Mouse (Mus musculus) kidney, adult 9 months (tissue): ENCODE data around the gene Entpd7.

Source experiments
- DNase-seq: peaks from one replicate; pipeline ENCODE4 v3.0.0; 2022

Entpd7 gene

DNA sequence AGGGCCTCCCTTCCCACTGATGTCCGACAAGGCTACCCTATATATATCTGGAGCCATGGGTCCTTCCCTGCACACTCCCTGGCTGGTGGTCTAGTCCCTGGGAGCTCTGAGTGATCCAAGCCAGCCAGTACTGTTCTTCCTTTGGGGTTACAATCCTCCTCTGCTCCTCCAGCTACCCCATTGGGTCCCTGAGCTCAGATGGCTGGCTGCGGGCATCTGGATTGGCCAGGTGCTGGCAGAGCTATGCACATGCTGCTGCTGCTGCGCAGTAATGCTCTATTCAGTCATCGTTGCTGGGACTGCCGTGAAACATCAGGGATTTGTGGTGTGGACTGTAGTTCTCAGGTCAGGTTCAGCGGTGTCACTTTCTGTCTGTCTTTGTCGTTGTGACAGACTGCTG is 35.3 kb downstream of the Entpd7 start:
- DNase-seq = no peak

DNA sequence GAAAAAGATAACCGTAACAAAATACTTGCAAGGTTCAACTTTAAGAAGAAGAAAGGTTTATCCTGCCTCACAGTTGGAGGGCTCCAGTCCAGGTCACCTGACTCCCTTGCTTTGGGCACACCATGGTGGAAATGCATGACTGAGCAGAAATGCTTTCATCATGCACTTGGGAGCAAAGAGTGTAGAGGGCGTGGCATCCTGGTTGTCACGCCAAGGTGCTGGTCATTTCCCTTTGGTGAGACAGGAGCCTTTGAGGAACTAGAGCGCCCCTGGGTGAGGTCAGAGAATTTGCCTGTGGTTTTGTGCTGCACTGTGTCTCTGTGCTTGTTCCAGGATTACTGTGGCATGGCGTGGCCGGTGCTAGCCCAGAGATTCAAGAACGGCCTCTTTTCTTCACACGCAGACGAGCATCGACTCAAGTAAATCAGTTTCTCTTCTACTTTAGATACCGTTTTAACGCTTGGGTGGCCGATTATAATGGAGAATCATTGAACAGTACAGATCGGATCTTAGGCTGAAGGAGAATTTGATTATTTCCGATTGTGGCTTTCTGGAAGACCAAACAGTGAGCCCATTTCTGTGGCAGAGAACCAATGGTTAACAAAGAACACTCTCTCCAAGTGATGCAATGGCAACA is 37.2 kb downstream of the Entpd7 start:
- DNase-seq = peak; percentile 67

DNA sequence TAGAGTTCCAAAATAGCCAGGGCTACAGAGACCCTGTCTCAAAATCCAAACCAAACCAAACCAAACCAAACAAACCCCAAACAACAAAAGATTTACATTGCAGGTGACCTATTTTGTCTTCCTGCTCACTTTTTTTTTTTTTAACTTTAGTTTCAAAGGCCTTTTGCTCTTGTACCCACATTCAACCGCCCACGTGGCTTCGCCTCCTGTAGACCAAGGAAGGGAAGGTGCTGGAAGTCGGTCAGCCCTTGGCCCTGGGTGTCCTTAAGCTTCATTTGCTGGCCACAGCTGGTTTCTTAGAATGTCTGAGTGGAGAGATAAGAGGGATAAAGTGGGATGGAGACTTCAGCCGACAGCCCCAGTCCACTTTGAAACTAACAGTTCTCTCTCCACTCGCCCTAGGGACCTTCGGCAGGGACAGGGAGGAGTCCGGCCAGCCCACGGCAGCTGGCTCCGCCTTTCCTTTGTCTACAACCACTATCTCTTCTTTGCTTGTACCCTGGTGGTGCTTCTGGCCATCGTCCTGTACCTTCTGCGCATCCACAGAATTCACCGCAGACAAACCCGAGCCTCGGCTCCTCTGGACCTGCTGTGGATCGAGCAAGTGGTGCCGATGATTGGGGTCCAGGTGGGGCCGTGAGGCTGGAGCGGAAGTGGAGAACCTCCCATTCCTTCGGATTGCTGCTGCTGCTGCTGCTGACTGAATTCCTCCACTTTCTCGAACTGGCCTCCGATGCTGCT is 40.0 kb downstream of the Entpd7 start:
- DNase-seq = no peak

GRCm38 (mm10) chr19:43730037-43730428 is 40.6 kb downstream of the Entpd7 start:
- DNase-seq = no peak

DNA sequence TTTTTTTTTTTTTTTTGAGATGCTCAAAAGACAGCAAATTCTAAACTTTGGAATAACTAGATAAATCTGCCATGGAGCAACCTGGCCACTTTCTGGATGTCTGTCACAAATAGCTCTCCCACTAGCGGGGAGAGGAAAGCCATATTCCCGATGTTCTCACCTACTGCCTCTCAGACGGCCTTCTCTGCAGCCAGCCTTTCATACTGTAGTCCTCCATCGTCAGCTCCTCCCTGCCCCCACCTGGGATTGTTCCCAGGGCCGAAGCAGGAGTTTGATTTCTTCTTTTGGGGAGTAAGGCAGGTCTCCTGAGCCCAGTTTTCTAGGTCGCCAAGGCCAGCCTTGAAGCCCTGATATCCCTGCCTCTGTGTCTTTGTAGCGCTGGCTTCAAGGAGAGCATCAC is 41.7 kb downstream of the Entpd7 start:
- DNase-seq = no peak

DNA sequence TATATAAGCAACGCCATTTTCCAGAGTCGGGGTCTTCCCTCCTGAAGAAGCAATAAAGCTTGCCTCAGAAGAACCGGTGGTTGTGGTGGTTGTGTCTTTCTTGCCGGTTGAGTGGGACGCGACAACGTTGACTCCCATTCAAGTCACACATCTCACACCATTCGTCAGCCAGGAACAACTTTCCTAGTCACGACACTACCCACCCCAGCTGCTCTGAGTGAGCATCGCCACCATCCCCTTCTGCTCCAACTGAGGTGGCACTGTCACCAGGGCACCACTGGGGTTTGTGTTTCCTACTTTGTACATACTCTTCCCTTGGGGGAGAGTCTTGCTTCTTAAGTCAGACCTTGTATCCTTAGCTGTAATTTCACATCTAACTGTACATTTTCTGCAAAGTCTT is 48.9 kb downstream of the Entpd7 start:
- DNase-seq = no peak

- no peak for DNase-seq
Measured at GRCm38 (mm10) chr19:43743401-43743800, 53.9 kb downstream of the Entpd7 start.

- DNase-seq = no peak
Measured at GRCm38 (mm10) chr19:43745740-43746139, 56.3 kb downstream of the Entpd7 start.

DNA sequence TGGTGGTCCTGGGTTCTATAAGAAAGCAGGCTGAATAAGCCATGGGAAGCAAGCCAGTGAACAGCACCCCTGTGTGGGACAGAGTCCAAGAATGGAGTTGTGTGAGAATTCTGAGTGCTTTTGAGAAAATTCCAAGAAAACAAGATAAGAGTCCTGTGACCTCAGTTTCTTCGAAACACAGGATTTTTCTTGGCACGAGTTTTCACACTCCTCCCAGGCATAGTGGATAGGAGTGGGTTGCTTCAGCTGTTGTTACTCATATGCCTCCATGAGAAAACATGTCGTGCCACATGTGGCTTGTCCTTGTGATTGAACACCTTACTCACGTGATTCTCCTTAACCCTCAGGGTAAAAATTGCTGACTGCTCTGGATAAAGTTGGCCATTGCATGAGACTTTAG is 58.4 kb downstream of the Entpd7 start:
- DNase-seq = peak; percentile 25

DNA sequence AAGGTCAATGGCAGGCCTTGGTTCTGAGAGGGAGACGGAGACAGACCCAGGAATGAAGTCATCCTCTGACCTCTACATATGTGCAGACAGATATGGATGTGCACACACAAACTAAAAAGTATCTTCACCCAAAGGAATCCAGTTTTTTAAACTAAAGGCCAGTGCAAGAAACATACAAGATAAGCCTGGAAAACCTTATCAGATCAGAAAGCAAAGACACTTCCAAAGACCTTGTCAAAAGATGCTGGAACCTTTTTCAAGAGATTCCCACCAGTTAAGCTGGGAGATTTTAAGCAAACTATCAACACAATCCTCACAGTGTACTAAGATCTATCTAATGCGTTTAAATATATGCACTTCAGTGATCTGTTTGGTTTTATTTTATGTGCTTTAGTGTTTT is 60.5 kb downstream of the Entpd7 start:
- no peak for DNase-seq

DNA sequence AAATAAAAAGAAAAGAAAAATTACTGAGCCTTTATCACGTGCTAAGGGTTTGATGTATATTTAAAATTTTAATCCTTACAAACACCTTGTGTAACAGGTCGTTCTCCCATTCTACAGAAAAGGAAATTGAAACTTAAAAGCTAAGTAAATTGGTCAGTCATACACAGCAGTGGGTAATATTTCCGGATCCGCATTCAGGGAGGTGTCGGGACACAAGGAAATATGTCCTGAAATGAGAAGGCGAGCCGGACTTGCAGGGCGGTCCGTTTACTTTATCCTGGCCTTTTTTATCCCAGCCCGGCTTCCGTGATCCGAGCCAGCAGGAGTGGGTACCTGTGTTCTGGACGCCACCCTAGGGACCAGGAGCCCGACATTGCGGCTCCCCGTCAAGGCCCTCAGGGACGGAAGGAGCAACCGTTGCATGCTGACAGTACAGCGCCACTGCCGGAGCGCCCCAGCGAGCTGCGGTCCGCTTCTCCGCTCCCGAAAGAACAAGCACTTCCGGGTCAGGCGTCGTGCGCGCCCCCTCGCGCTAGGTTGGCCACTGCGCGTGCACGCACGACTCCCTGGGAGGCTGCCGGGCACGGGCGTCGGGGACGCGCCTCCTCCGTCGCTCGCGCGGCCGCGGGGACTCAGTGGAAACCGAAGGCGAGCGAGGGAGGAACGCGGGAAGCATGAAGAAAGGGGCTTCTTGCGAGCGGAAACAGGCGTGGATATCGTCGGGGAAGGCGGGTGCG is 63.2 kb downstream of the Entpd7 start, which contains the start of the genes Cutc and Cox15:
Cutc (plus strand) TSS at position 508 of the 737 bp plus-strand sequence.
Cox15 (minus strand) TSS at position 512 of the 737 bp plus-strand sequence.
- DNase-seq = peak; percentile 98

- peak; percentile 96 for DNase-seq
Measured at GRCm38 (mm10) chr19:43753226-43753835, 63.9 kb downstream of the Entpd7 start.

DNA sequence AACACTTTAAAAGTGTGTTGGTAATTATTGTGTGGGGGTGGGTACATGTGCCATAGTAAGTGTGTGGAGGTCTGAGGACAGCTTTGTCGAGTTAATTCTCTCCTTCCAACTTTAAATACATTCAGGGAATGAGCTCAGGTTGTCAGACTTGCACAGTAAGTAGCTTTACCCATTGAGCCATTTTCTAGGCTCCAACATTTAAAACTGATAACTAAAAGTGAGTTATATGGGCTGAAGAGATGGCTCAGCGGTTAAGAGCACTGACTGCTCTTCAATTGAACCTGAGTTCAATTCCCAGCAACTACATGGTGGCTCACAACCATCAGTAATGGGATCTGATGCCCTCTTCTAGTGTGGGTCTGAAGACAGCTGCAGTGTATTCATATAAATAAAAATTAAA is 64.8 kb downstream of the Entpd7 start:
- no peak for DNase-seq

GRCm38 (mm10) chr19:43754872-43755271 is 65.4 kb downstream of the Entpd7 start:
- no peak for DNase-seq

- DNase-seq = peak; percentile 81
Measured at GRCm38 (mm10) chr19:43760504-43760903, 71.0 kb downstream of the Entpd7 start.

DNA sequence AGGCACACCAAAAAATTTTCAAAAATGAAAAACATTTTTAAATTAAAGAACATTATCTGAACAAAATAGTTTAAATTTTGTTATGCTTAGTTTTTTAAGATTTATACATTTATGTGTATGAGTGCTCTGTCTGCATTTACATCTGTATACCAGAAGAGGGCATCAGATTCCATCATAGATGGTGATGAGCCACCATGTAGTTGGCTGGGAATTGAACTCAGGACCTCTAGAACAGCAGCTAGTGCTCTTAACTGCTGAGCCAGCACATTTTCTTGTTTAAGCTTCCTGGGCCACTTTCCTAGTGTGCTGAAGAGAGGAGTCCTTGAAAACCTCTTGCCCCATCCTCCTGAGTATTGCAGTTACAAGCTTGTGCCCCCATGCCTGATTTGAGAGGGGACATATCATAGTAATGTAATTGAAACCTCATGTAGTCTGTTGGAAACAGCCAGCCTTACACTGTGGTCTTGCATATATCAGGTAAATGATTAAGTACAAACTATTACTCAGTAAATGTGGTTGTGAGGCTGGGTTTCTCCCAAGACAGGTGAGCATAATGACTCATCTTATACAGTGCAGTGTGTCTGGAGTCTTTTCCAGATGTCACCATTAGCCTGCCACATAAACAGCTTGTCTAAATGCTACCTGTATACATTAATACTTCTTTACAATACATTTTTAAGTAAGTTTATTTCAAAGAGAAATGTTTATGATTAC is 72.2 kb downstream of the Entpd7 start:
- DNase-seq = no peak

DNA sequence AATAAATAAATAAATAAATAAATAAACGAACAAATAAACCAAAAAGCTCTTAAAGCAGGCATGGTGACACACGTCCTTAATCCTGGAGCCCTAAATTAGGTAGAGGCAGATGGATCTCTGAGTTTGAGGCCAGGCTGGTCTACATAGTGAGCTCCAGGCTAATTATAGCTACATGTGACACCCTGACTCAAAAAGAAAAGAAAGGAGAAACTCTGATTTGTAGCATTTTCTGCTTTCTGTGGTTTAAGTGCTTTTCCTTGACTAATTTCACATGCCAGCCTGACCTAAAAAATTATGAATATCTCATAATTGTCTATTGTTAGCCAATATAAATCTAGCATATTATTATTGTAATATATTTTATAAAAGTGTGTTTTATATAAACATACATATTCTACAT is 72.9 kb downstream of the Entpd7 start:
- DNase-seq = no peak

DNA sequence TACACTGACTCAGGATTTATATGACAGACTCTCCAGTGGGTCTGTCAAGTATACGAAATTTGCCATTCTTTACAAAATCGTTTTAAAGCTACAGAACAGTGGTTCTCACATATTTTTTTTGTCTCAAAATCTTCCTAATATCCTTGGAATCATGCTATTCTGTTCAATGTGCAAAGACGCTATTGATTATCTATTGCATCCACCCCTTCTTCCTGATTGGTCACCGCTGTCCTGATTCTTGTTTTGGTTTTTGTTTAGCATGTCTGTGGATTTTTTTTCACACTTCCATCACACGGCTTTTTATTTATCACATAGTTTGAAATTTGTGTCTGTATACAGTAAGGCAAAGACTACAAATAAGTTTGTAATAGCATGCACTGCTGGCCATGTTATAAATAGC is 77.0 kb downstream of the Entpd7 start:
- no peak for DNase-seq

DNA sequence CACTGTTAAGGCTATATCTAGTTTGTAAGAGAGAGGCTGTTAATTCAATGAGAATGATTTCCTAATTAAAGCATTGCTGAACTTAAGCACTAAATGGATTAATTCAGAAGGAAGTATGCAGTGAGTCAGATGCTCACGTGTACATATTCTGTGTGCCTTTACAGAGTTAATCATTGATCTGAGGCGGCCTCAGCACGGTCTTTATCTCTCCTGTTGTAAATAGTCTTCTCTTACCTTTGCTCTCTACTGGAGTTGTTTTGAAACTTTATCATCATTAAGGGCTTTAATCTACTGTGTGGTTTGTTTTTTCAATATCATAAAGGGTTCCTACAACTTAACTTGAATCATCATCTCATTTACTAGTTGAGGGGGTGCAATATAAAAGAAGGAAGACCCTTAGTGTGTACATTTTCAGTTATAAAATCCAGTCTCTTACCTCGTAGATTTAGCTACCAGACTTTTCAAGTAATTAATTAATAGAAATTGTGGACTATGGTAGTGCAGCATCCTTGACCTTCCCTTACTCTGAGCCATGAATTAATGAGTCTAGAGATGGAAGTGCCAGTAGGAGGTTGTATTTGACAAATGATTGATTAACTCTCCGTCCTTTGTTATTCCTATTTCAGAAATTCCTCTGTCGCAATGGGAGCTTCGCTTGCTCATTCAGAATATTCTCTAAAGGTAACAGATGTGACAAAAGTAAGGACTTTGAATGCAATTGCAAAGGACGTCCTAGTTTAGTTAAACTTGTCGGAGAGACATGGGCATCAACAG is 78.3 kb downstream of the Entpd7 start:
- DNase-seq = peak; percentile 85

GRCm38 (mm10) chr19:43769366-43769960 is 80.0 kb downstream of the Entpd7 start:
- DNase-seq = peak; percentile 77

DNA sequence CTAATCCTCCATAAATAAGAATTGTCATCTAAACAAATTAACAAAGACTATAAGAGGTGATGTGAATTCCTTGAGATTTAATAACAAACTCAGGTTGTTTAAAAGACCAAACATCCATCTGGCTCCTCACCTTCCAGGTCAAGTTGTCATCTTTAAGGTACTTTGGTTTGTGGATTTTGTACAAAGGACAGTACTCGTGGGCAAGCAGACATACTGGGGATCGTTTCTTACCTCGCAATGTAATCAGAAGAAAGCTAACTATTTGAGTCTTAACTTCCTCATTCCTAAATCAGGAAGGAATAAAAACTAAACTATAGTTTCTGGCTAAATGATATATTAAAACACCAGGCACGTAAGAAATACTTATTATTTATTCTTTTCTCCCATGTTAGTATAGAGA is 81.1 kb downstream of the Entpd7 start:
- no peak for DNase-seq
